Mouse (Mus musculus): Measurements from ENCODE around the gene Helz. TPM values are rescaled to one million over a fixed set of nuclear protein-coding genes. Genes with fewer than 3 reads are reported as not detected.

Gene Helz
- total RNA-seq, 2 experiments from 2014 or later: 34.1 to 37.9 TPM

DNA sequence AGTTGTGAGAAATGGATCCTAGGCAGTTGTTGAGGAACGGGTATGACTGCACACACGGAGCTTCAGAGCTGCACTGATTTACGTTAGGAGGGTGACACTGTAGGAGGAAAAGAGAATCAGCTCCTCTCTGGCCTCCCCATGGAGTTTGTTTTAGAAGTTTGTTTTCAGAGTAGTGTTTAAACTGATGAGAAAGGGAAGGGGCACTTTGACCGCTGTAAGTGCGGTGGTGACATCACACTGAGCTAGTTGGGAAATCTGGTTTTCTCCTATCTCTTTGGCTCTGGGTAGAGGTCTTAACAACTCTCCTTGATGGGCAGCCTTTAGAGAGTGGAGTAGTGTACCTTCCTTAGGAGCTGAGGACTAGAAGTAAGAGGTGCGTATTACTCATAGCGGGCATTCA, 58.0 kb downstream of the Helz start:
- no peak for DNase-seq (ENCODE audit: low spot score in 2 of 2)

DNA sequence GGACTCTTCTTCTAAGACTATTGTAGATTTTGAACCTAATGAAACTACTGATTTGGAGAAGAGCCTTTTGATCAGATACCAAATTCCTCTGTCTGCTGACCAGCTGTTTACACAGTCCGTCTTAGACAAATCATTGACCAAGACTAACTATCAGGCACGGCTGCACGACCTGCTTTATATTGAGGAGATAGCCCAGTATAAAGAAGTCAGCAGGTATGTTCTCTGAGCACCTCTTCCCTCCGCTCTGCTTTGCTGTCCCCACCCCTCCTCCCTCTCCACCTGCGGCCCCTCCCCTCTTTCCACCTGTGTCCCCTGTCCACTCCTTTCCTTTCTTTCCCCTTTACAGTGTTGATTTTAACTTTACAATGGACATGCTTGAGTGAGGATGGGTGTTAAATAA, 66.2 kb downstream of the Helz start:
- no peak for DNase-seq (ENCODE audit: low spot score in 2 of 2)

DNA sequence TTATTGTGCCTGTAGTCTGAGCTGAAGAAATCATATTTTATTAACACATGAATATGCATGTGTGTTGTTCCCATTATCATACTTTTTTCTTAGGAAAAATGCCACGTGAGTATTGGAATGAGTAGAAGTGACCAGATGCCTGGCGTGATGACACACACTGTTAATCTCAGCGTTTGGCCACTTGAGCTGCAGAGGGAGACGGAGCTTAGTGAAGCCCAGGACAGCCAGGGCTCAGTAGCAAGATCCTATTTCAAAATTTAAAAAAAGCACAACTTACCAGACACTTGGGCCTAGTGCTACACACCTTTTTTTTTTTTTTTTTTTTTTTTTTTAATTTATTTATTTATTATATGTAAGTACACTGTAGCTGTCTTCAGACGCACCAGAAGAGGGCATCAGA, 68.0 kb downstream of the Helz start:
- no peak for DNase-seq (ENCODE audit: low spot score in 2 of 2)

DNA sequence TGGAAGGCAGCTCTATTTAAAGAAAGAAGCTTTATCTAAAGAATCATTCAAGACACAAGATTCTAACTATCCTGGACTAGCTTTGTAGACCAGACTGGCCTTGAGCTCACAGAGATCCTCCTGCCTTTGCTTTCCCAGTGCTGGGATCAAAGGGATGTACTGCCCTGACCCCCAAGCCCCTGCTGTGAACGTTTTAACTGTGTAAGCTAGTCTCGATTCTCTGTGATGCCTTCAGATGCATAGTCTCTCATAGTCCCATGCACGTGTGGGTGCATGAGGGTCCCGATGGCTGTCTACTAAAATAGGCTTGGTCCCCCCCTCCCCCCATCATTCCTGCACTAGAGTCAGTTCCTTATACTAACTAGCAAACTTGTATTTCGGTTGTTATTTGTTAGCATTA, 70.2 kb downstream of the Helz start:
- DNase-seq (ENCODE audit: low spot score in 2 of 2): no peak

DNA sequence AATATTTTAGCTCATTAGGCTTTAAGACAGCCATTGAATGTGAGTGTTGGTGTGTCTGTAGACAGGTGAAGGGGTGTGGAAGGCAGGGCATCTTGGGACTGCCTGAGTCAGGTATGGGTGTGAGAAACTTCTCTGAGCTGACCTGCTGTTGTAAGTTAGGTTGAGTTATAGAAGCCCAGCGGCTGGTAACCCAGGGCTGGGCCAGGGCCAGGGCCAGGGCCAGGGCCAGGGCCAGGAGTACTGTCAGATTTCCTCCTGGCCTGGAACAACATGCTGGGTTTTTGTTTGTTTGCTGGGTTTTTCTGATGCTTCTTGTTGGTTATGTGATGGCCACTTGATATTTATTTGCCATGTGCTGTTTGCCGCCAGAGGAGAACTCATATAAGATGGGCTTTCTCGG, 76.9 kb downstream of the Helz start:
- no peak for DNase-seq (ENCODE audit: low spot score in 2 of 2)

DNA sequence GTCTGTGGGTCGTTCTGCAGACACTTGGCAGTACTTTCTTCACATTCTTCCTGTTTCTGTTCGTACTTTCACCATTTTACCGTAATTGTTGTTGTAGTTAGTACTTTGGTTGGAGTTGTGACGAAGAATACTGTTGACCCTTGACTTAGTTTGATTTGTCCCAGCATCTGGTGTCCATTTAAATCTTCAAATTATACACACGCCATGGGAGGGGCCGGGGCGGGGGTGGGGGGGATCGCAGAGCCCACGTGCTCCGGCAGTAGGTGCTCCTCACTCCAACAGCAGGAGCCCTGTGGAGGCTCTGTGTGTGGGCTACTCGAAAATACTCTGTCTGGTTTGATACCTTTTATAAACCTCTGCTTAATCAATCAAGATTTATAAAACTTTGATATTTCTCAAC, 78.0 kb downstream of the Helz start:
- DNase-seq (ENCODE audit: low spot score in 2 of 2): no peak

DNA sequence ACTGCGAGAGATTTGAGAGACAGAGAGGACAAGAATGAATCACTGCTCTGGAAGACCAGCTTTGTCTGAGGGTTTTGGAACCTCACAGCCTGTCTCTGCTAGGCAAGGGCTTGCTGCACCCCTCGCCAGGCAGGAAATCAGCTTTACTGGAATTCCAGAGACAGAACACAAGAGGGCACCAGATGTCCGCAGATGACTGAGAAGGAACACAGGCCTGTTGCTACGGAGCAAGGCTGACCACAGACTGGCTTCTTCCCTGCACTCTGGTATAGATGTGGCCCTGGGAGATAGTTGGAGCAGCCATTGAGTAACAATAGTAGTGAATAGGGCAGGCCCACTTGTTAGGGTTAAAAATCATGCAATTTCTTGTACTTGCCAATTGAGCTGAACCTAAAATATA, 81.8 kb downstream of the Helz start:
- DNase-seq (ENCODE audit: low spot score in 2 of 2): peak; percentile 73 to 81

DNA sequence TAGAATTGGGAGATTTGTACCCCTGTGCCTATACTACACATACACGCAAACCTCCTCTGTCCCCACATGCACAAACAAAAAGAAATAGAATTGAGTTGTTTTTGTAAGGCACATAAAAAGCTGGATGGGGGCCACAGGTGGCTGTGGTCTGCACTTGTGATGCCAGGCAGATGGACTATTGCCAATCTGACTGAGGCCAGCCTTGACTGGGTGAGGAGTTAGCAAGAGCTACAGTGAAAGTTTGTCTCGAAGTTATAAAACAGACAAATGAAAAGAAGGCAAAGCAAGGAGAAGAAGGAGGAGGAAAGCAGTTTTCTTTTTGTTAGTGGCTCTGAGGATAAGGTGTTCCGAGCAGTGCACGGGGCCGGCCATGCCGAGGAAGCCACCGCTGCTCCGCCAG, 82.2 kb downstream of the Helz start:
- peak; percentile 22 to 35 for DNase-seq (ENCODE audit: low spot score in 2 of 2)

DNA sequence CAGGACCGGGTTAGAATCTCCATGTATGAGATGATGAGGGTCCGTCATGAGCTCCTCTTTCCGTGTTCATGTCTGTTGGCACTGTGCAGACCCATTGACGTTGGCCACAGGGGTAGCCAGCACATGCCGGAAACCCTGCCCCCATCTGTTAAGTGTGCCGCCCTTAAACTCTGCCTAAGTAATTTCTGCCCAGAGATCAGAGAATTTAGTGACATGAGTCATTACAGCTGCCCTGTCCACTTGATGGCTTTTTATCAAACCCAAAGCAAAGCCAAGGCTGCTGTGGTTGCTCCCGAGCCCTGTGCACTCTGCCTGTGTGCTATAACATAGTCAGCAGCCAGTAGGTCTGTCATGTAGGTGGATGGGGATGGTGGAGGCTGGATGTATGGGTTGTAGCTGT, 83.4 kb downstream of the Helz start:
- DNase-seq (ENCODE audit: low spot score in 2 of 2): no peak

DNA sequence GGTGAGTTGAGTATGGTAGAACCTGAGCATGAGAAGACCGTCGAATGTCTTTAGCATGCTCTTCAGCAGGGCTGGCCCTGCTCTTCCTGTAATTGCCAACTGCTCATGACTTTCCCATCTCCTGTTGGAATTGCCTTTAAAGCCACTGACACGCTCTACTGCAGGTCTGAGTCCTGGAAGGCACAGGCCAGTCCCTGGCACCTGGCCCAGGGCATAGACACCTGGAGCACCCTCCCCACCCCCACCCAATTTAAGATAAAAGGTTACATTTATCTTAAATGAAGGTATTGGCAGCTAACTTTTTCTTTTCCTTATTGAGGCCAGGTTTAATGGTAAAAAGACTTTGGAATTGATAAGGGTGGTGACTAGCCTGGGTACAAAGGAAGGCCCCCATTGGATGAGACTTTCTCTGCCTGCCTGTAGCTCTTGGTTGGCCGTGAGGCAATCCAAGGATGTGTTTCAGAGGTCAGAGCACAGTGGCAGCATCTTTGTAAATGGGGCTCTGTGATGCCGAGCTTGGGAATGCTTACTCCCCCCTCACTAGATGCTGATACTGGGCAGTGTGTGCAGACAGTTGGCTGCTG, 85.9 kb downstream of the Helz start:
- no peak for DNase-seq (ENCODE audit: low spot score in 2 of 2)

DNA sequence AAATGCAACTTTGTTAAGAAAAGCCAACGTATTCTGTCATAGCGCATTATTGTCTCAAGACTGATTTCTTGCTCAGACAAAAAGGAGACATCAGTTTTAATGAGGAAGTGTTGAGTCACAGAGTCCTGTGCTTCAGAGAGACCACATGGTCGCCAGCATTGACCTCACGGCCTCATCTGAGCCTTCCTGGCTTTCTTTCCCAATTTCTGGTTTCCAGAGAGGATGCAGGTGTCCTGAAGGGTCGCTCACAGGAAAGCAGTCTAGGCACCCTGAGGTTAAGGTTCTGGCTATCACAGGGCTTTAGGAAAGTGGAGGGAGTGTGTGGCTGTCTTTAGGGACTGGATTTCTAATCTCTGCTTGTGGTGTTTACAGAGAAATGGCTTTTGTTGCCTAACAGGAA, 90.4 kb downstream of the Helz start:
- DNase-seq (ENCODE audit: low spot score in 2 of 2): no peak

DNA sequence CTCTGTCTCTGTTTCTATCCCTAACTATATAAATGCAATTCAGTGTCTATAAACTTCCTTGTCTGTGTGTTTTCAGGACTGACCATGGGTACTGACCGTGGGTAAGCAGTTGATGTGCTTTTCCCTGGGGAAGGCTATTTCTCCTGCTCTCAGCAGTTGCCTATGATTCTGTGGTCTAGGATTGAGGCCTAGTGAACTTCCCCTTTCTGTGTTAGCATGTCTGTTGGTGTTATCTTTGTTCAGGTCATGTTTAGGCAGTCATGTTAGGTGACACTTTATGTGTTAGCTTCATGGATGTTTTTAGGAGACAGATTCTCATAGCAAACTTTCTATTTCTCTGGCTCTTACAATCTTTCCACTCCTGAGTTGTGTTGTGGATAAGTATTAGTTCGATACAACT, 91.9 kb downstream of the Helz start:
- no peak for DNase-seq (ENCODE audit: low spot score in 2 of 2)

DNA sequence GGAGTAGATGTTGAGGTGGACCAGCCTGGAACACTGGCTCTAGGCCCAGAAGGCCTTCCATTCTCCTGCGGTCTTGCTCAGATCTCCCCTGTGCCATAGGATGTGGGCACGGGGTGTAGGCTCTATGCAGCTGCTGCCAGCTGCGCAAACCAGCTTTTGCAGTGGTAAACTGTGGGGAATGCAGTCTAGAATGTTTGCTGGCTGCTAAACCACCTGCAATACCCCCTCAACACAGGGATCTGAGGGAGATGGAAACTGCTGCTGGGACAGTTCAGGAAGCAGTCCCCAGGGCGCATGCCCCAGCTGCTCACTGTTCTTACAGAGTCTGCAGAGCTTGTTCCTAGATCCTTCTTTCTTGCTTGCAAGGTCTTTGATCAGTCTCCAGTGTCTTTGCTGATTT, 96.7 kb downstream of the Helz start:
- DNase-seq (ENCODE audit: low spot score in 2 of 2): no peak

DNA sequence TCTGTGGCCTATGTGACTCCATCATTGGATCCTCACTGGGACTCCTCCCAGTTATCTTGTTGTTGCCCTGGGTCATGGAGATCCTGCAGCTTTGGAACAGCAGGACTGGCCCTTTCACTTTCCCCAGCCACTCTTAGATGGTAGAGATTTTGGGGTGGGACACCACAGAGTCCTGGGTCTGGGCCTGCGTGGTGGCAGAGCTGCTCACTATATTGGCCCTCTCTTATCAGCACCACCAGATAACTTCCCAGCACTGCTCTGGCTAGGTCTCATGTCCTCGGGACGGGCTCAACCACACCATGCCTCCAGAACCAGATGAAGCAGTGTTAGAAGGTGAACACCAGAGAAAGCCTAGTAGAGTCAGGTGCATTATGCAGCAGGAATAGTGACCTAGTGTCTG, 99.6 kb downstream of the Helz start:
- DNase-seq (ENCODE audit: low spot score in 2 of 2): no peak

DNA sequence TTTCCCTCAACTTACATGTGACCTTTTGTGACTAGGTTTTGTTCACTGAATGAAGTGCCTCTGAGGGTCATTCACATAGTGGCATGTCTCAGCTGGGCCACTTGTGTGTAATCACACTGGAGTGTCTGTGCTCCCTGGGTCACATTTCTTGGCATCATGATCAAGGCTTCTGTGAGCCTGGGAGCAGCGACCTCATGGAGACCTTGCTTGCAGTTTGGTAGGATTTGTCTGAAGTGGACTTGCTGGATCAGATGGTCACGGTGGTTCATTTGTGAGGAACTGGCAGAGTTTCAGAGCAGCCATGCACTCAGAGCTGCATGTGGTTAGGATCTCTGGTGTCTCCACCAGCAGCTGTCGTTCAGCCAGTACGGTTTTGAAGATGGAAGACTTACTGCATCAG, 100.9 kb downstream of the Helz start:
- no peak for DNase-seq (ENCODE audit: low spot score in 2 of 2)

DNA sequence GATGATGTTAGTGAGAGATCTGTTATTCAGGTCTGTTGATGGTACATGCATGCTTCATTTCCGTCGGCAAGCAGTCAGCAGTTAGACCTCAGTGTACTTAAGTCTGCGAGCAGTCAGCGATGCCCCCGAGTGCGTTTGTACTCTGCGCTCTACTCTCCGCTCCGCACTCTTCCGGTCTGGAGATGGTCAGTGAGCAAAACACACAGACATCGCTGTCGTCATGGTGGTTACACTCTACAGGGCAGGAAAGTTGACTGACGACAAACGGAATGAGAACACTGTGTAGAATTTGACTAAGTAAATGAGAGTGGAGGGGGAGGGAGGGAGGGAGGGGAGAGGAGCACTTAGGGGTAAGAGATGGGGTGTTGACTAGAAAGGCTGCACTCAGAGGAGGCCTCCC, 101.7 kb downstream of the Helz start:
- DNase-seq (ENCODE audit: low spot score in 2 of 2): no peak

DNA sequence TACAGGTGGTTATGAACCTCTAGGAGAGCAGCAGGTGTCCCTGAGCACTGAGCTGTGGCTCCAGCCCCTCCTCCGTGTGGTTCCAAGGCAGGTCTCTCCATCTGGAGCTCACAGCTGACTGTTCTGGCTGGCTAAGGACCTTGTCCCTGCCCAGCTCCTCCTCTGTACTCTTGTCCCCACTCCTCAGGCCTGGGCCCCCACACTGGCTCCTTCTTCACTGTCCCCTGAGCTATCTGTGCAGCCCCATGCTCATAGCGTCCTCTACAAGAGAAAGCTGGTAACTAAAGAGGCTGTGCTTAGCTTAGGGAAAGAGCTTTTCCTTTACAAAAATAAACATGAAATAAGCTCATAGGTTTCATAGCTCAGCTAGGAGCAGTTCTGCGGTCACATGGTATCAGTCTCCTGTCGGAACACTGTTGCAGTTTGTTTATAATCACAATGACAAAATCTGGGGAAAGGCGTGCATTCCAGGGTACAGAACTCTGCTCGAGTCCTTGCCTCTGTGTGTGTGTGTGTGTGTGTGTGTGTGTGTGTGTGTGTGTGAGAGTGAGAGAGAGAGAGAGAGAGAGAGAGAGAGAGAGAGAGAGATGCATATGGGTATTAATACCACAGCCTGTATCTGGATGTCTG, 102.8 kb downstream of the Helz start:
- DNase-seq (ENCODE audit: low spot score in 2 of 2): no peak

DNA sequence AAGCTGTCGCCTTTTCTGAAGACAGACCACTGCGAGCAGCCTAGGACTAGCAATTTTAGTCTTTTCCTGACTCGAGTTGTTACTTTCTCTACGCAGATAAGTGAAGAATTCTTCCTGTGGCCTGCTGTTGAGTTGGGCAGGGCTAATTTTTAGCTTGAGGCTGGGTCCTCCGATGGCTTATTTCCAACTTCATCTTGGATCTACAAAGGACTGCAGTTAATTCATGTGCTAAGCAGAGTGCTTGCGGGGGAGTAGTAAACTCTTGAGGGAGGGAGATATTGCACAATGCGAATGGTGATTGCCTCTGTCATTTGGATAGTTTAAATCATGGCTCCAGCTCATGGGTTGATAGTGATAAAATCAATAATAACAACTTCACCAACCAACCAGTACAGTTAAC, 103.7 kb downstream of the Helz start:
- no peak for DNase-seq (ENCODE audit: low spot score in 2 of 2)

DNA sequence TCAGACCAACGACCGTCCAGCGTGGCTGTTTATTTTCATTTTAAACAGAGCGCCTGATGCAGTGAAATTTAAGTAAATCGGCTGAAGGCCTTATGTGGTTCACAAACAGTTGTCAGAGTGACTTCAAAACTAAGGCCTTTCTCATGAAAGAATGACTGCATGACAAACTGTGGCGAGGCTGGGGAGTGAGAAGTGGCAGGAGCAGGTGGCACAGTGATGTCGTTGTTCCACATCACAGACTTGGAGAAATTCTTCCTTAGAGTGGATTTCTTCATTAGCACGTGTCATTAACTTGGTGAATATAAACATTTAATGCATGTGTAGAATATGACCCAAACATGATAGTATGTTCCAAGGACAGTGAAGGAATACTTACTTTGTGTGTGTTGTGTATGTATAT, 104.4 kb downstream of the Helz start:
- DNase-seq (ENCODE audit: low spot score in 2 of 2): no peak

DNA sequence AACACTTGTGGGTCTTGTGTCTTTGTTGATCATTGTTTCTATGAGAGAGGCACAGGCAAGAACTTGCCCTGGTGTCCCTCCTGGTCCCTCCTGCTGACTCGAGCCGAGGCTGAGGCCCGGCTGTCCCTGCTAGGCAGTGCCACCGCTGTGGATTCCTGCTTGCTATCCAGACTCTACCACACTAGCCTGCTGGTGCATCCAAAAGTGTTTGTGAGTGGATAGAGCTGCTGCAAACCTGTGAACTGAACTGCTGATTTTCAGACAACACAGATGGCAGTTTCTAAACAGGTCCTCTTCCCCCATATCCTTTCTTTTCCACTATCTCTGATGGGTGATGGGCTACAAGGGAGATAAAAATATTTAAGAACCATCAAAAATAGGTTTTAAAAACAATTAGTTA, 107.8 kb downstream of the Helz start:
- no peak for DNase-seq (ENCODE audit: low spot score in 2 of 2)

DNA sequence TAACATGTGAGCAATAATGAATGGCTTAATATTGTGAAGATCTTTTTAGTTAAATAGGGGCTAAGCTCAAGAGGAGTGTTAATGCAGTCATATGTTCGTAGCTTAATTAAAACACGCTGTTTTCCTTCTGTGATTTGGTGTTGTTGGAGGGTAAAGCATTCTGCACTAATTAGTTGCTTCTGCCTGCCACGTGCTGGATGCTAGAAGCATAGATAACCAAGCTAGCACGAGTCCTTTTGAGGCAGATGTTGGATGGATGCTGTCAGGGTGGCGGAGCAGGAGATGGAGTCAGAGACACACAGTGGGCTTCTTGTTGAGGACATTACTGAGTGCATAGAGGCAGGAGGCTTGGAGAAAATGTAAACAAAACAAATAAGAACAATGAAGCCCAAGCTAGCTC, 109.4 kb downstream of the Helz start:
- no peak for DNase-seq (ENCODE audit: low spot score in 2 of 2)

DNA sequence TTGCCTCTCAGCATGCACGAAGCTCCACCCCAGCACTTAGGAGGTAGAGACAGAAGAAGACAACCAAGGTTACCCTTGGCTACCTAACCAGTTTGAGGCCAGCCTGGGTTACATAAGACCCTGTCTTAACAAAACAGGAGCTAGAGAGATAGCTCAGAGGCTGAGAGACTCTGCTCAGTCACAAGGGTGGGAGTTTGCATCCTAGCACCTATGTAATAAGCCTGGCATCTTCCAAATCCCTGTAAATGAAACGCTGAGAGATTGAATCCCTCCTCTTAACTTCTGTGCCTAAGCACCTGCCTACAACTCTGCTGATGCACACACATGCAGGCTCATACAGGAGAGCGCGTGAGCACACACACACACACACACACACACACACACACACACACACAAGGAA, 112.7 kb downstream of the Helz start:
- no peak for DNase-seq (ENCODE audit: low spot score in 2 of 2)

DNA sequence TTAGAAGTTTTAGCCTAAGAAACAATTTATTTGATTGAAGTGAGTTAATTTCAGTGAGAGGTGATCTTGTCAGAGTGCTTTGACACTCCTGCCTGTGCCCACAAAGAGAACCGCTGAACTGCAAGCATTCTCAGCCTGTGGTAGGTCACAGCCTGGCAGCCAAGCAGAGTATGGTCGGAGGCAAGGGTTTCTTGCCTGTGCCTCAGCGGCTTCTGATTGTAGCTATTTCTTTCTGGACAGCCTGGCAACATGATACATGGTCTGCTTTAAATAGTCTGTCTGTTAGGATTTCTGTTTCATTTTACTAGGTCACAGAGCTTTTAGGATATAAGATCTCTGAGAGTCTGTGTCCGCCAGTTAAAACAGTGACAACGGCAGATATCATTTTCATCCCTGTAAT, 114.9 kb downstream of the Helz start:
- DNase-seq (ENCODE audit: low spot score in 2 of 2): no peak

DNA sequence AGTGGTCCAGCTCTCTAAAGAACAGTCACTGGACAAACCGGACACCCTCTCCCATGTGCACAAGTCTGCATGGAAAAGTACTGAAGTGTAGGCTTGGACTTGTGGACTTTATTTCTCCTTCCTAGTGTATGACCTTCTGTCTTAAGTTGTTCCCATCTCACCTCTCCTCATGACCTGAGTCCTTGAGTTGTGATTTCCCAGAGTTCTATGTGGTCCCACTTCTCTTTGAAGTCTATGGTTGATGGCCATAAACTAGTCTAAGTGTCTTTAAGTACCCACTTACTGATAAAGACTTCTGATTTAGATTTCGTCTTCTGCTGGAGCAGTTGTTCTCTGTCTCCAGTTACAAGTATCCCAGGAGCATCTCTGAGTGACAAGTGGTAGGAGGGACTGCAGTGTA, 119.8 kb downstream of the Helz start:
- no peak for DNase-seq (ENCODE audit: low spot score in 2 of 2)
